Mouse (Mus musculus) myocyte (in vitro differentiated cells): Measurements from ENCODE around the gene Lamb3.

ENCODE experiments used
- E2F4 ChIP-seq: IDR thresholded peaks from one replicate; pipeline ENCODE4 v1.6.1; 2011; ENCODE audit warnings: mild to moderate bottlenecking, control low read depth, moderate library complexity; ENCODE audit not compliant: insufficient read depth
- MYOG ChIP-seq, 3 experiments: IDR thresholded peaks; one replicate each; pipeline ENCODE4 v1.6.1; 2011; ENCODE audit warnings: control low read depth in 2 of 3, low read depth in 2 of 3, mild to moderate bottlenecking in 2 of 3; ENCODE audit not compliant: insufficient read length in 2 of 3, control insufficient read depth in 1 of 3, insufficient read depth in 1 of 3
- POLR2A ChIP-seq: IDR thresholded peaks from one replicate; pipeline ENCODE4 v1.6.1; 2011; ENCODE audit warnings: low read depth, mild to moderate bottlenecking, control low read depth, moderate library complexity; ENCODE audit not compliant: insufficient read length
- TCF12 ChIP-seq: IDR thresholded peaks from one replicate; pipeline ENCODE4 v1.6.1; 2011; ENCODE audit warnings: mild to moderate bottlenecking, control low read depth; ENCODE audit not compliant: poor library complexity, insufficient read depth, severe bottlenecking

- TF ChIP-seq MYOG (IDR thresholded peaks at IDR 0.05; ENCODE audit: control insufficient read depth in 1 of 3, insufficient read depth in 1 of 3, insufficient read length in 2 of 3, low read depth in 2 of 3) = no peak
- TF ChIP-seq E2F4 = no peak
- no peak for TF ChIP-seq TCF12
- TF ChIP-seq POLR2A = peak; percentile 53
Observed at GRCm38 (mm10) chr1:193272137-193272915, 64.8 kb downstream of the Lamb3 start.
